Mouse (Mus musculus) neural tube, embryonic 15.5 days (tissue): ENCODE results near the gene Il20. TPM values are rescaled to one million over a fixed set of nuclear protein-coding genes. Genes with fewer than 3 reads are reported as not detected.

Experiments used
- ATAC-seq: fragments of 200-750 bp; cut with Nextera tagmentation; 2 replicates; pipeline ENCODE4 v1.8.0; 2017; ENCODE audit warnings: mild to moderate bottlenecking, moderate TSS enrichment, moderate library complexity; ENCODE audit not compliant: low FRiP score
- H3K27ac ChIP-seq: fragments of 300-500 bp; sonication (generic); replicated peaks from 2 replicates; pipeline ENCODE4 v1.5.1; 2015; ENCODE audit warnings: mild to moderate bottlenecking, inconsistent platforms
- H3K27me3 ChIP-seq: fragments of 300-500 bp; sonication (generic); replicated peaks from 2 replicates; pipeline ENCODE4 v1.6.1; 2015; ENCODE audit warnings: inconsistent platforms
- H3K36me3 ChIP-seq: fragments of 300-500 bp; sonication (generic); 2 replicates; pipeline ENCODE4 v1.6.1; 2015; ENCODE audit warnings: inconsistent platforms
- H3K4me1 ChIP-seq: fragments of 300-500 bp; sonication (generic); 2 replicates; pipeline ENCODE4 v1.6.1; 2015; ENCODE audit warnings: inconsistent platforms
- H3K4me2 ChIP-seq: fragments of 300-500 bp; sonication (generic); 2 replicates; pipeline ENCODE4 v1.6.1; 2015; ENCODE audit warnings: inconsistent platforms, mild to moderate bottlenecking, moderate library complexity
- H3K4me3 ChIP-seq: fragments of 300-500 bp; sonication (generic); replicated peaks from 2 replicates; pipeline ENCODE4 v1.5.1; 2015; ENCODE audit warnings: mild to moderate bottlenecking, inconsistent platforms
- H3K9ac ChIP-seq: fragments of 300-500 bp; sonication (generic); replicated peaks from 2 replicates; pipeline ENCODE4 v1.6.1; 2015; ENCODE audit warnings: mild to moderate bottlenecking, inconsistent platforms
- H3K9me3 ChIP-seq: fragments of 300-500 bp; sonication (generic); replicated peaks from 2 replicates; pipeline ENCODE4 v1.6.1; 2016; ENCODE audit warnings: inconsistent platforms
- WGBS: fragments of 180-500 bp; shearing (Covaris S2); methylation state at CpG from one replicate; pipeline ENCODE4 v1.1.7; 2015; ENCODE audit warnings: mixed read lengths; 5-methylcytosine and 5-hydroxymethylcytosine counted together
- polyA plus RNA-seq: library from polyadenylated mRNA; unstranded; fragments of >200 nt; fragmentation: Nextera tagmentation; extraction: Ambion mirVana; gene quantifications from 2 replicates; pipeline ENCODE4 v1.2.1, GENCODE M21; 2015

The Il20 gene
- polyA plus RNA-seq, 1 experiment from 2014 or later: not detected

- Histone ChIP-seq H3K9ac (no peak overlapping the region), H3K4me2 (no peak overlapping the region), H3K9me3 (no peaks in the 10 kb centered on the region), H3K36me3 (no peaks in the 10 kb centered on the region), H3K27me3 (no peaks in the 10 kb centered on the region), H3K4me3 (no peak overlapping the region), H3K4me1 (no peaks in the 10 kb centered on the region), H3K27ac (no peak overlapping the region)
- WGBS: 92% methylated on average over 5 of the region's 5 CpGs
- no peak for ATAC-seq
These were observed 46.5 kb downstream of the Il20 start for GRCm38 (mm10) chr1:130864741-130865140.

GRCm38 (mm10) chr1:130864238-130864637, 47.0 kb downstream of the Il20 start:
- H3K9me3 ChIP-seq: no peaks in the 10 kb centered on the region
- H3K4me1 ChIP-seq: no peaks in the 10 kb centered on the region
- no peak for ATAC-seq
- no peak overlapping the region for H3K27ac ChIP-seq
- 92% methylated on average over 4 of the region's 4 CpGs for WGBS
- H3K4me2 ChIP-seq: no peak overlapping the region
- H3K9ac ChIP-seq: no peak overlapping the region
- no peaks in the 10 kb centered on the region for H3K36me3 ChIP-seq
- no peaks in the 10 kb centered on the region for H3K27me3 ChIP-seq
- H3K4me3 ChIP-seq: no peak overlapping the region

DNA sequence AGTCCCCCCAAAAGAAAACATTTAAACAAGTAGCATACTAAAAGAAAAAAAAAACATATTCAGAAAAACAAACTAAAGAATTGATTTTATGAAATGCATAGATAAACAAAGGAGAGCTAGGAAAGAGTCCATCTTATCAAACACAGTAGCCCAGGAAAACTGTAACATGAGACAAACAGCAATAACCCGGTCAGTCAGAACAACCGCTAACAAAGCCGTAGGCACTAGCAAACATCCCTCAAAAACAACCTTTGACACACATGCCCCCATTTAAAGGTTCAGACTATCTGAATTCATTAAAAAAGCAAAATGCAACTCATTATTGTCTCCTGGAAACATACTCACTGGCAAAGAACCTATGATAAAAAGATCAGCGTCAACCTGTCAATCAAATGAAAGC, 53.8 kb downstream of the Il20 start:
- Histone ChIP-seq H3K9ac (no peak overlapping the region), H3K4me1 (no peaks in the 10 kb centered on the region), H3K27ac (no peak overlapping the region), H3K4me3 (no peak overlapping the region), H3K9me3 (no peaks in the 10 kb centered on the region), H3K4me2 (no peak overlapping the region), H3K27me3 (no peaks in the 10 kb centered on the region), H3K36me3 (no peaks in the 10 kb centered on the region)
- ATAC-seq: no peak
- 95% methylated on average over 4 of the region's 4 CpGs for WGBS

Other genes starting within 250 kb of the Il20 start
- 0.55 TPM in 1 of 2 replicates, not detected in the other for gene C4bp, start 249.8 kb downstream of the Il20 start, polyA plus RNA-seq
- gene Gm29427, start 195.7 kb downstream of the Il20 start, polyA plus RNA-seq: not detected in 2 replicates
- 15.6 and 15.8 TPM in 2 replicates for gene Yod1, start 194.1 kb downstream of the Il20 start, polyA plus RNA-seq
- 18.1 and 19.7 TPM in 2 replicates for gene Pfkfb2, start 182.2 kb downstream of the Il20 start, polyA plus RNA-seq
- gene AA986860, start 179.5 kb downstream of the Il20 start, polyA plus RNA-seq: 0.82 and 5.5 TPM in 2 replicates
- not detected in 2 replicates for gene Fcamr, start 110.5 kb downstream of the Il20 start, polyA plus RNA-seq
- 0.04 TPM in 1 of 2 replicates, not detected in the other for gene Pigr, start 84.8 kb downstream of the Il20 start, polyA plus RNA-seq
- gene Fcmr, start 45.8 kb downstream of the Il20 start, polyA plus RNA-seq: 1.1 and 1.8 TPM in 2 replicates
- not detected in 2 replicates for gene Il24, start 24.0 kb downstream of the Il20 start, polyA plus RNA-seq
- gene Il19, start 28.7 kb upstream of the Il20 start, polyA plus RNA-seq: not detected in 2 replicates
- 0.18 TPM in 1 of 2 replicates, not detected in the other for gene Il10, start 108.4 kb upstream of the Il20 start, polyA plus RNA-seq
- 15.0 and 19.9 TPM in 2 replicates for gene Mapkapk2, start 186.4 kb upstream of the Il20 start, polyA plus RNA-seq
- gene Dyrk3, start 226.9 kb upstream of the Il20 start, polyA plus RNA-seq: 10.3 and 14.0 TPM in 2 replicates
- 51.5 and 53.7 TPM in 2 replicates for gene Eif2d, start 241.7 kb upstream of the Il20 start, polyA plus RNA-seq